Mouse (Mus musculus) spleen, adult 2 months (tissue): Measurements from ENCODE around the gene Phf5a. TPM values are rescaled to one million over a fixed set of nuclear protein-coding genes. Genes with fewer than 3 reads are reported as not detected.

ENCODE experiments used
- DNase-seq, 2 experiments: peaks; one replicate each; pipeline versions ENCODE4 v3.0.0 to v3.0.0-alpha.2; 2012 to 2021; ENCODE audit warnings: low spot score in 2 of 2, low read depth in 1 of 2
- H3K27ac ChIP-seq: fragments of 200-500 bp; 2 replicates; pipeline ENCODE4 v1.5.1; 2012; ENCODE audit warnings: low read length, inconsistent platforms; ENCODE audit not compliant: insufficient read depth
- H3K27me3 ChIP-seq: fragments of 200-500 bp; 2 replicates; pipeline ENCODE4 v1.6.1; 2012; ENCODE audit warnings: mild to moderate bottlenecking, moderate library complexity, low read length, inconsistent platforms; ENCODE audit not compliant: control insufficient read depth, insufficient read depth
- H3K36me3 ChIP-seq: fragments of 200-500 bp; 2 replicates; pipeline ENCODE4 v1.6.1; 2012; ENCODE audit warnings: mild to moderate bottlenecking, low read length, inconsistent platforms; ENCODE audit not compliant: control insufficient read depth, insufficient read depth
- H3K4me1 ChIP-seq: fragments of 200-500 bp; 2 replicates; pipeline ENCODE4 v1.6.1; 2011; ENCODE audit warnings: inconsistent platforms; ENCODE audit not compliant: control insufficient read depth, insufficient read depth, insufficient read length
- H3K4me3 ChIP-seq: fragments of 200-500 bp; 2 replicates; pipeline ENCODE4 v1.5.1; 2011; ENCODE audit warnings: mild to moderate bottlenecking, inconsistent platforms; ENCODE audit not compliant: insufficient read depth, insufficient read length; ENCODE audit errors: extremely low read depth
- CTCF ChIP-seq: fragments of 200-500 bp; IDR thresholded peaks from 2 replicates; pipeline ENCODE4 v1.5.1; 2011; ENCODE audit warnings: mild to moderate bottlenecking, inconsistent platforms; ENCODE audit not compliant: insufficient read depth, insufficient read length, insufficient replicate concordance; ENCODE audit errors: extremely low read depth
- POLR2A ChIP-seq: fragments of 200-500 bp; IDR thresholded peaks from 2 replicates; pipeline ENCODE4 v1.6.1; 2011; ENCODE audit warnings: low read depth, low read length, inconsistent platforms
- WGBS: fragments of 180-500 bp; shearing (Covaris S2); methylation state at CpG from one replicate; pipeline ENCODE4 v1.1.7; 2018; 5-methylcytosine and 5-hydroxymethylcytosine counted together
- polyA plus RNA-seq: library from polyadenylated mRNA; depleted of rRNA; stranded (reverse); fragments of >200 nt; gene quantifications from 2 replicates; pipeline ENCODE4 v1.2.3, GENCODE M21; 2012

Phf5a gene
- polyA plus RNA-seq, 1 experiment: 29.8 TPM

DNA sequence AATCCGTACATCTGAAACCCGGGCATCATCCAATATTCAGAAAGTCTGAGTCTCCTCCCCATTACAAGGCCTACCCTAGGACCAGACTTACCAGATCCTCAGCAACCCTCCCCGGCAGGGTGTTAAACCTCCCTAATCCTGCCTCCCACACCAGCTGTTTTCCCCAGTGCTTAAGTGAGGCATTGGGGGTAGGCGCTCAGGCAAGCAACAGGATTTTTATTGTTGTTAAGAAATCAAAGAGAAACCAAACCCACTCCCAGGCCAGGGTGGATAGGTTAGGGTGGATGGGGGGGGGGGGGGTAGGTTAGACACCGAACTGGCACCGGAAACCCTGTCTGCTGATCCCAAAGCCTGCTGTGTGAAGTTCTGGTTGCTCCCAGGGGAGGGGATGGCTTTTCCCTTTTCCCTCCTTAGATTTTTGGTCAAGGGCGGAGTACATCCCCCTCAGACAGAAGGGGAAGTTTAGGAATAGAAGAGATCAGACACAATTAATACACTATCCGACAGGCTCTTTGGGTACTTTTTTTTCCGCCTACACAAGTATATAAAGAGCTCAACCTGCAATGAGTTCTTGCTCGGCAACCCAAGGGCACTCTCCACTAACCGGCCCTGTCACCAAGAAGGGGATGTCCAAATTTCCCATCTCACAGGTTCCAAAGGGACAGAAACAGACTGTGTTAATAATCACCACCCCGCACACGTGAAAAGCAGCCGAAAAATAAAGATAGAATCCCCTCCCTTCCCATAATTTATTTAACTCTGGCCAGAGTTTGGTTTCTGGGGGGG, 14.6 kb downstream of the Phf5a start:
- Histone ChIP-seq H3K4me3 (peak overlapping the region; percentile 76), H3K36me3 (peaks cover 3% of the 10 kb centered on the region), H3K27ac (peak overlapping the region; percentile 100), H3K4me1 (peaks cover 2% of the 10 kb centered on the region; the same call in 1 of the 2 replicates), H3K27me3 (no peaks in the 10 kb centered on the region)
- WGBS: under 1% methylated on average over 14 of the region's 14 CpGs
- TF ChIP-seq POLR2A: no peak
- TF ChIP-seq CTCF: no peak
- DNase-seq: no peak

DNA sequence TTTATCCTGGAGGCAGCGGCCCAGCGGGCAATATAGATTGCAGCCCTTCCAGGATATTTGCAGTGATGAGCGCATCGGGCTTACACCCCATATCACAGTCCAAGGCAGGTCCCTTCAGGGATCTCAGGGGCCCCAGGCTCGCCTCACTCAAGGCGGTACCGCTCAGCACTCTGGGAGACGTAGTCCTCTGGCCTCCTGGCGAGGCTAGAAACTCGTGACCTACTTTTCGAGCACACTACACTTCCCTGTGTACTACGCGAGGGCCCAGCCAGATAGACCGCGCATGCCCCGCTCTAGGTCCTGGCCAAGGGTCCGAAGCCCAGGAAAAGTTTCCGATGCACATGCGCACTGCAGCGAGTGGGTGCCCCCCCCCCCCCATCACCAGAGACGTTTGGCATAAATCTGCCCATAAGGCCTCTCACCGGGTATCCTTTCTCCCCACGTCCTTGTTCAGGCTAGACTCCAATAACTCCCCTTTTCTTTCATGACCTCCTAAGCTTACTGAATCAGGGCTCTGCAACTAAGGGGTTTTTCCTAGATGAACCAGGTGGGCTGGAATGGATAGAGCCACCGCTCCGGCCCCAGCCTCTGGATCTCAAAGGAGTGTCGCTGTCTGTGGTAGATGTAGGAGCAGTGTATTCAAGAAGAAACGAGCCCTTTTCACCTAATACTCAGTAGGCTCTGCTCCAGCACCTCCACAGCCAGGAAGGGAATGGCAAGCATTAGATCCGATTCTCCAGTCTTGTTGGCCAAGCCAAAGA, 15.5 kb downstream of the Phf5a start:
- Histone ChIP-seq H3K27me3 (no peaks in the 10 kb centered on the region), H3K4me1 (peaks cover 2% of the 10 kb centered on the region; the same call in 1 of the 2 replicates), H3K27ac (peak overlapping the region; percentile 100), H3K4me3 (peak overlapping the region; percentile 76), H3K36me3 (peaks cover 7% of the 10 kb centered on the region)
- TF ChIP-seq CTCF: no peak
- TF ChIP-seq POLR2A: no peak
- 1% methylated on average over 28 of the region's 28 CpGs for whole genome bisulfite sequencing
- peak; percentile 72 to 80 for DNase-seq

GRCm38 (mm10) chr15:81853081-81853480, 18.6 kb downstream of the Phf5a start:
- Histone ChIP-seq H3K27ac (no peak overlapping the region), H3K4me3 (no peak overlapping the region), H3K4me1 (peaks cover 2% of the 10 kb centered on the region; the same call in 1 of the 2 replicates), H3K27me3 (no peaks in the 10 kb centered on the region), H3K36me3 (peaks cover 26% of the 10 kb centered on the region)
- DNase-seq: no peak
- TF ChIP-seq POLR2A (no peak), CTCF (no peak)
- 86% methylated on average over 7 of the region's 7 CpGs for WGBS

DNA sequence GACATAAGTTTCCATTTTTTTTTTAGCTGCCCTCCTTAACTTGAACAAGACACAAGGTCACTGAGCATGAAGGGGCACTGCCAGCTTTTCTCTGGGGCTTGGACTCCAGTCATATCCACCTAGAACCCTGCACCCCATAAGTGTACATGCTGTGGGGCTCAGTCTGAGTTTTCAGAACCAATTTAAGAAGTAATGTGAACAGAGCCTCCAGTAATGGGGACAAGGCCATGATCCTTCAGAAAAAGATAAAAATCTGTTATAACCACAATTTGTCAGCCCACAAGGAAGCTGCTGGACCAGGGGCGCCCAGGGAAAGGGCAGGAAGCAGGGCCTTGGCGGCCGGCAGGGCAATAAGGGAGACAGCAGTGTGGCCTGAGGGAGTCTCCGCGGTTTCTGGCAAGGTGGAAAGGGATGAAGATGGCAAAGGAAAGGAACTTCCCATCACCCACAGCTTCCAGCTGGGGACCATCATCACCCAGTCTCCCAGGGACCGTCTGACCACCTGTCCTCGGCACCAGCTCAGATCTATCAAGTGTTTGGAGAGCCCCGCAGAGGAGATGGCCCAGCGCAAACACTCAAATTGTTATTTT, 19.2 kb downstream of the Phf5a start:
- no peak for TF ChIP-seq CTCF
- TF ChIP-seq POLR2A: no peak
- no peak for DNase-seq
- no peak overlapping the region for H3K4me3 ChIP-seq
- no peaks in the 10 kb centered on the region for H3K27me3 ChIP-seq
- H3K36me3 ChIP-seq: peaks cover 31% of the 10 kb centered on the region
- H3K27ac ChIP-seq: no peak overlapping the region
- peaks cover 2% of the 10 kb centered on the region; the same call in 1 of the 2 replicates for H3K4me1 ChIP-seq
- 88% methylated on average over 9 of the region's 9 CpGs for WGBS

DNA sequence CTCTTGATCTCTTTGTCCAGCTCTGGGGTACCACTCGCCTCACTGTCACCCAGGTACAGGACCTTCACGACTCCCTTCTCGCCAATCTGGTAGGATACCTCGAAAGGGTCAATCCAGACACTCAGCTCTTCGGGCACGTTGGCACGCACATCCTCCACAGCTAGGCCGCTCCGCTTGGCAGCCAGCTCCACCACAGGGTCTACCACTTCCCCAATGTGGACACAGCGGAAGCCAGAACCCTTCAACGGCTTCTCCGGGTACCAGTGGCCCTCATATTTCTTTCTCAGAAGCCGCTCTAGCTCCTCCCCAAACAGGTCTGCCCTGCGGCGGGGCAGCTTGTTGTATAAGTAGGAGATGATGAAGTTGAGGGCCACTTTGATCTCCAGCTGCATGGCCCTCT, 20.3 kb downstream of the Phf5a start:
- Histone ChIP-seq H3K4me3 (no peak overlapping the region), H3K4me1 (peaks cover 2% of the 10 kb centered on the region; the same call in 1 of the 2 replicates), H3K27ac (no peak overlapping the region), H3K27me3 (no peaks in the 10 kb centered on the region), H3K36me3 (peaks cover 31% of the 10 kb centered on the region)
- WGBS: 64% methylated on average over 15 of the region's 15 CpGs
- no peak for DNase-seq
- TF ChIP-seq POLR2A (no peak), CTCF (no peak)

GRCm38 (mm10) chr15:81850718-81851117, 21.0 kb downstream of the Phf5a start:
- Histone ChIP-seq H3K27me3 (no peaks in the 10 kb centered on the region), H3K27ac (no peak overlapping the region), H3K36me3 (peaks cover 31% of the 10 kb centered on the region), H3K4me1 (no peaks in the 10 kb centered on the region; the same call in 1 of the 2 replicates), H3K4me3 (no peak overlapping the region)
- no peak for DNase-seq
- TF ChIP-seq CTCF (no peak), POLR2A (no peak)
- WGBS: 73% methylated on average over 14 of the region's 14 CpGs
